Mouse (Mus musculus) MEL (cell line): ENCODE measurements around the gene Cd5. TPM values are rescaled to one million over a fixed set of nuclear protein-coding genes. Genes with fewer than 3 reads are reported as not detected.

ENCODE experiments used
- DNase-seq: peaks from one replicate; pipeline ENCODE4 v3.0.0; 2011; ENCODE audit warnings: low read depth, low spot score
- H3K27ac ChIP-seq: 2 replicates; pipeline ENCODE4 v1.5.1; 2012; ENCODE audit warnings: low read depth, mild to moderate bottlenecking, control low read depth, low read length, moderate library complexity; ENCODE audit not compliant: control insufficient read depth
- H3K27me3 ChIP-seq, 2 experiments: fragments of 150-350 bp in 1 of 2; sonication (generic) in 1 of 2; 2 replicates each; pipeline ENCODE4 v1.6.1; 2012; ENCODE audit warnings: low read length in 2 of 2, mild to moderate bottlenecking in 2 of 2, improper control_type of control experiment in 1 of 2, moderate library complexity in 1 of 2; ENCODE audit not compliant: insufficient read depth in 2 of 2, control insufficient read depth in 1 of 2
- H3K36me3 ChIP-seq, 2 experiments: 2 replicates each; pipeline ENCODE4 v1.6.1; 2012 to 2014; ENCODE audit warnings: low read length in 2 of 2, improper control_type of control experiment in 1 of 2, inconsistent platforms in 1 of 2, mild to moderate bottlenecking in 1 of 2; ENCODE audit not compliant: insufficient read depth in 2 of 2, control insufficient read depth in 1 of 2
- H3K4me1 ChIP-seq, 2 experiments: fragments of 150-350 bp in 1 of 2; sonication (generic) in 1 of 2; 2 replicates each; pipeline ENCODE4 v1.6.1; 2012; ENCODE audit warnings: low read length in 2 of 2, improper control_type of control experiment in 1 of 2, mild to moderate bottlenecking in 1 of 2; ENCODE audit not compliant: insufficient read depth in 2 of 2, control insufficient read depth in 1 of 2
- H3K4me3 ChIP-seq, 2 experiments: fragments of 150-350 bp in 1 of 2; sonication (generic) in 1 of 2; 2 replicates each; pipeline ENCODE4 v1.5.1; 2012; ENCODE audit warnings: low read depth in 2 of 2, low read length in 2 of 2, mild to moderate bottlenecking in 2 of 2, moderate library complexity in 2 of 2, control low read depth in 1 of 2, improper control_type of control experiment in 1 of 2; ENCODE audit not compliant: control insufficient read depth in 1 of 2, insufficient read depth in 1 of 2
- H3K79me2 ChIP-seq: 2 replicates; pipeline ENCODE4 v1.6.1; 2012; ENCODE audit warnings: mild to moderate bottlenecking, low read length, moderate library complexity; ENCODE audit not compliant: control insufficient read depth, poor library complexity, insufficient read depth
- H3K9ac ChIP-seq: 2 replicates; pipeline ENCODE4 v1.6.1; 2012; ENCODE audit warnings: low read depth, mild to moderate bottlenecking, control low read depth, low read length, moderate library complexity; ENCODE audit not compliant: control insufficient read depth, poor library complexity, severe bottlenecking
- H3K9me3 ChIP-seq: fragments of 150-350 bp; sonication (generic); replicated peaks from 2 replicates; pipeline ENCODE4 v1.6.1; 2012; ENCODE audit warnings: mild to moderate bottlenecking, low read length, improper control_type of control experiment, moderate library complexity; ENCODE audit not compliant: insufficient read depth
- BHLHE40 ChIP-seq: IDR thresholded peaks from 2 replicates; pipeline ENCODE4 v1.6.1; 2012; ENCODE audit warnings: low read depth, mild to moderate bottlenecking, inconsistent platforms, low read length, improper control_type of control experiment, borderline replicate concordance
- CHD2 ChIP-seq: IDR thresholded peaks from 2 replicates; pipeline ENCODE4 v1.6.1; 2011; ENCODE audit warnings: low read length, improper control_type of control experiment
- E2F4 ChIP-seq: IDR thresholded peaks from 2 replicates; pipeline ENCODE4 v1.6.1; 2011; ENCODE audit warnings: low read depth, low read length, improper control_type of control experiment, borderline replicate concordance
- EP300 ChIP-seq, 2 experiments: IDR thresholded peaks; 2 replicates each; pipeline ENCODE4 v1.6.1; 2011; ENCODE audit warnings: improper control_type of control experiment in 2 of 2, low read length in 2 of 2, low read depth in 1 of 2, mild to moderate bottlenecking in 1 of 2
- GABPA ChIP-seq: IDR thresholded peaks from 2 replicates; pipeline ENCODE4 v1.6.1; 2012; ENCODE audit warnings: low read depth, mild to moderate bottlenecking, inconsistent platforms, low read length, improper control_type of control experiment, moderate library complexity
- GATA1 ChIP-seq: IDR thresholded peaks from 2 replicates; pipeline ENCODE4 v1.6.1; 2011; ENCODE audit warnings: low read depth, low read length, improper control_type of control experiment
- HCFC1 ChIP-seq: IDR thresholded peaks from 2 replicates; pipeline ENCODE4 v1.6.1; 2012; ENCODE audit warnings: low read depth, mild to moderate bottlenecking, inconsistent platforms, low read length, improper control_type of control experiment, moderate library complexity
- MAFK ChIP-seq: IDR thresholded peaks from 2 replicates; pipeline ENCODE4 v1.6.1; 2011; ENCODE audit warnings: low read depth, mild to moderate bottlenecking, low read length, improper control_type of control experiment, borderline replicate concordance
- MAX ChIP-seq: IDR thresholded peaks from 2 replicates; pipeline ENCODE4 v1.6.1; 2011; ENCODE audit warnings: low read length, improper control_type of control experiment
- MAZ ChIP-seq: IDR thresholded peaks from 2 replicates; pipeline ENCODE4 v1.6.1; 2012; ENCODE audit warnings: low read depth, mild to moderate bottlenecking, inconsistent platforms, low read length, improper control_type of control experiment
- MEF2A ChIP-seq: IDR thresholded peaks from 2 replicates; pipeline ENCODE4 v1.6.1; 2014; ENCODE audit warnings: low read depth, mild to moderate bottlenecking, inconsistent platforms, low read length, improper control_type of control experiment; ENCODE audit not compliant: poor library complexity, insufficient replicate concordance, severe bottlenecking; ENCODE audit errors: extremely low read depth
- MYB ChIP-seq: IDR thresholded peaks from 2 replicates; pipeline ENCODE4 v1.6.1; 2011; ENCODE audit warnings: mild to moderate bottlenecking, low read depth, low read length, improper control_type of control experiment
- MYC ChIP-seq: IDR thresholded peaks from 2 replicates; pipeline ENCODE4 v1.6.1; 2011; ENCODE audit warnings: low read depth, mild to moderate bottlenecking, low read length, improper control_type of control experiment, moderate library complexity
- NELFE ChIP-seq: IDR thresholded peaks from 2 replicates; pipeline ENCODE4 v1.6.1; 2011; ENCODE audit warnings: low read depth, low read length, improper control_type of control experiment
- NRF1 ChIP-seq: IDR thresholded peaks from 2 replicates; pipeline ENCODE4 v1.6.1; 2014; ENCODE audit warnings: low read depth, mild to moderate bottlenecking, inconsistent platforms, low read length, improper control_type of control experiment, moderate library complexity; ENCODE audit not compliant: poor library complexity, insufficient read depth, severe bottlenecking
- POLR2A ChIP-seq, 2 experiments: IDR thresholded peaks; 2 replicates each; pipeline ENCODE4 v1.6.1; 2011 to 2012; ENCODE audit warnings: low read length in 2 of 2, mild to moderate bottlenecking in 2 of 2, control low read depth in 1 of 2, improper control_type of control experiment in 1 of 2, low read depth in 1 of 2, moderate library complexity in 1 of 2; ENCODE audit not compliant: control insufficient read depth in 1 of 2, insufficient read depth in 1 of 2, poor library complexity in 1 of 2
- POLR2AphosphoS5 ChIP-seq: IDR thresholded peaks from 2 replicates; pipeline ENCODE4 v1.6.1; 2012; ENCODE audit warnings: low read depth, borderline replicate concordance, mild to moderate bottlenecking, inconsistent platforms, low read length, moderate library complexity, mixed read lengths
- RAD21 ChIP-seq: IDR thresholded peaks from 2 replicates; pipeline ENCODE4 v1.6.1; 2011; ENCODE audit warnings: mild to moderate bottlenecking, low read depth, low read length, improper control_type of control experiment
- RCOR1 ChIP-seq: IDR thresholded peaks from 2 replicates; pipeline ENCODE4 v1.6.1; 2012; ENCODE audit warnings: low read depth, mild to moderate bottlenecking, inconsistent platforms, low read length, improper control_type of control experiment
- SIN3A ChIP-seq: IDR thresholded peaks from 2 replicates; pipeline ENCODE4 v1.6.1; 2012; ENCODE audit warnings: low read length, improper control_type of control experiment, inconsistent platforms
- SMC3 ChIP-seq: IDR thresholded peaks from 2 replicates; pipeline ENCODE4 v1.6.1; 2011; ENCODE audit warnings: low read depth, low read length, improper control_type of control experiment
- TAL1 ChIP-seq: IDR thresholded peaks from 2 replicates; pipeline ENCODE4 v1.6.1; 2012; ENCODE audit warnings: mild to moderate bottlenecking, inconsistent platforms, low read length, moderate library complexity, mixed read lengths
- TBP ChIP-seq: IDR thresholded peaks from 2 replicates; pipeline ENCODE4 v1.8.0; 2011; ENCODE audit warnings: low read depth, low read length, improper control_type of control experiment
- UBTF ChIP-seq: IDR thresholded peaks from 2 replicates; pipeline ENCODE4 v1.6.1; 2012; ENCODE audit warnings: low read depth, mild to moderate bottlenecking, inconsistent platforms, low read length, improper control_type of control experiment, moderate library complexity, borderline replicate concordance; ENCODE audit not compliant: insufficient read depth
- USF2 ChIP-seq, 2 experiments: IDR thresholded peaks; 2 replicates each; pipeline ENCODE4 v1.6.1; 2011 to 2012; ENCODE audit warnings: improper control_type of control experiment in 2 of 2, low read length in 2 of 2, borderline replicate concordance in 1 of 2, inconsistent platforms in 1 of 2, low read depth in 1 of 2, mild to moderate bottlenecking in 1 of 2; ENCODE audit not compliant: insufficient read depth in 1 of 2
- ZMIZ1 ChIP-seq: IDR thresholded peaks from 2 replicates; pipeline ENCODE4 v1.6.1; 2012; ENCODE audit warnings: low read depth, mild to moderate bottlenecking, inconsistent platforms, low read length, improper control_type of control experiment, moderate library complexity
- ZNF384 ChIP-seq: IDR thresholded peaks from 2 replicates; pipeline ENCODE4 v1.6.1; 2012; ENCODE audit warnings: low read depth, mild to moderate bottlenecking, inconsistent platforms, low read length, improper control_type of control experiment
- polyA plus RNA-seq, 2 experiments: library from polyadenylated mRNA; stranded (reverse) in 1 of 2; unstranded in 1 of 2; fragments of >175 nt in 1 of 2; fragments of >200 nt in 1 of 2; gene quantifications; 2 replicates each; pipeline versions ENCODE4 v1.2.1 to v1.2.4; 2012; ENCODE audit warnings: low replicate concordance in 2 of 2, low read depth in 1 of 2; ENCODE audit not compliant: insufficient read length in 2 of 2, insufficient read depth in 1 of 2, missing spikeins in 1 of 2
- total RNA-seq: library from RNA; depleted of rRNA; stranded (reverse); fragments of 300-350 nt; gene quantifications from 2 replicates; pipeline ENCODE4 v1.2.3, GENCODE M21; 2012

Cd5 gene
- total and polyA plus RNA-seq, 3 experiments = not detected

DNA sequence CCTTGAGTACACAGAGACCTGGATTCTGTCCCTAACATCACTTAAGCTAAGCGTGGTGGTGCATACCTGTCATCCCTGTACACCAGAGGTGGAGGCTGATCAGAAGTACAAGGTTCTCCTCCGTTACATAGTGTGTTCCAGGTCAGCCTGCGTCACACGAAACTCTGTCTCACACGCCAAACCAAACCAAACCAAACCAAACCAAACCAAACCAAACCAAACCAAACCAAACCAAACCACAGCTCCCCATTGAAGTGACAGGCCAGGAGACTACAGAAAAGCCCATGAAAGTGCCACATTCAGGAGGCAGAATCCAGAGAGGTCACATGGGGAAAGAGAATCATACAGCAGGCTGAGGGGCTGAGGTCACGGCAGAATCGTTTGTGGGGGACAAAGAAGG lies 33.2 kb upstream of the Cd5 start:
- TF ChIP-seq UBTF = no peak
- no peak for TF ChIP-seq RAD21
- no peak for TF ChIP-seq MAX
- no peak for TF ChIP-seq CHD2
- TF ChIP-seq GABPA = no peak
- TF ChIP-seq SMC3 = no peak
- TF ChIP-seq GATA1 = no peak
- no peak for TF ChIP-seq ZMIZ1
- no peak for TF ChIP-seq E2F4
- no peak for TF ChIP-seq POLR2A (IDR thresholded peaks at IDR 0.05; ENCODE audit: control insufficient read depth in 1 of 2, insufficient read depth in 1 of 2, low read depth in 1 of 2, low read length in 2 of 2, poor library complexity in 1 of 2)
- TF ChIP-seq USF2 (IDR thresholded peaks at IDR 0.05; ENCODE audit: borderline replicate concordance in 1 of 2, insufficient read depth in 1 of 2, low read depth in 1 of 2, low read length in 2 of 2) = no peak
- no peak for TF ChIP-seq MYB
- TF ChIP-seq POLR2AphosphoS5 = no peak
- no peak for TF ChIP-seq SIN3A
- TF ChIP-seq NELFE = no peak
- TF ChIP-seq NRF1 = no peak
- Histone ChIP-seq H3K4me3 (no peak overlapping the region), H3K9ac (no peak overlapping the region), H3K79me2 (no peaks in the 10 kb centered on the region), H3K27ac (no peak overlapping the region), H3K9me3 (no peaks in the 10 kb centered on the region), H3K36me3 (no peaks in the 10 kb centered on the region), H3K4me1 (no peaks in the 10 kb centered on the region), H3K27me3 (peaks cover 0 to 12% of the 10 kb centered on the region in 2 experiments; a peak in 3 of 4 replicates)
- DNase-seq = no peak

DNA sequence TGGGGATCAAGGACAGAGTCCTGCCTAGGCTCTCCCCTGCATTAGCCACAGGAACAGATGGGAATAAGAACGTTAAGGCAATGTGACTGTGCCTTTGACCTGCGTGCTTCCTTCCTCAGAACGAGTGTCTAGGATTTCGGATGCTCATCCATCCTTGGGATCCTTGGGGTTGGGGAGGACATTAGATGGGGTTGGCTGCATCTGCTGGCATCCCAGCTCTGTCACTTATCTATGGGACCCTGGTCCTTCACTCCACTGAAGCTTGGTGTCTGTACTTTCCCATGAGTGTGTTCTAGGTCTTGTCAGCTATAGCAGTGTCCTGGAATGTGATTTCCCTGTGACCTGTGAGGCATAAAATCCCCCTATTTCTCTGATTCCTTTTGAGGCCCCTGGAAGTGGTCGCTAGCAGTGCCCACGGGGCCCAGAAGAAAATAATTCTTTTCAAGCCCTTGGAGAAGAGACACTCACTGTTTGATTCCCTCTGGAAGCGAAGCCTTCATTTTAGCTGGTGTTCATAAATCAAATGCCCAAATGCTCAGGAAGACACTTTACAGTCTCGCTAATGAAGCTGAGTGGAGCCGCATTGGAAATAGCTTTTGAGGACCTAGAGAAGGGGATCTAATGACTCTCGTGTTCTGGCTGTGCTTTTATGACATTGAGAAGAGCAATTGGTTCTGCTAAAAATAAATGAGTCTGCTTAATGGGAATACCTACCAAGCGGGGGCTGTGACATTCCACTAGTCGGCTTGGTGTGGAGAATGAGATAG lies 30.8 kb upstream of the Cd5 start:
- H3K79me2 ChIP-seq = no peaks in the 10 kb centered on the region
- H3K9me3 ChIP-seq = no peaks in the 10 kb centered on the region
- DNase-seq = no peak
- H3K4me3 ChIP-seq = no peak overlapping the region
- H3K9ac ChIP-seq = no peak overlapping the region
- H3K4me1 ChIP-seq = no peaks in the 10 kb centered on the region
- H3K27me3 ChIP-seq = peaks cover 0 to 12% of the 10 kb centered on the region in 2 experiments; a peak in 3 of 4 replicates
- no peak for TF ChIP-seq E2F4
- no peak for TF ChIP-seq MEF2A
- TF ChIP-seq MAZ = no peak
- TF ChIP-seq RCOR1 = no peak
- no peak for TF ChIP-seq UBTF
- no peak for TF ChIP-seq BHLHE40
- no peak for TF ChIP-seq NRF1
- no peak for TF ChIP-seq MAFK
- no peak for TF ChIP-seq TBP
- no peak for TF ChIP-seq MAX
- no peak for TF ChIP-seq ZNF384
- TF ChIP-seq TAL1 = no peak
- no peak for TF ChIP-seq GATA1
- TF ChIP-seq EP300 (IDR thresholded peaks at IDR 0.05; ENCODE audit: low read depth in 1 of 2, low read length in 2 of 2) = no peak
- TF ChIP-seq GABPA = no peak
- no peak for TF ChIP-seq POLR2AphosphoS5
- no peak for TF ChIP-seq SMC3
- no peak for TF ChIP-seq HCFC1
- no peak for TF ChIP-seq MYB
- TF ChIP-seq MYC = no peak
- no peak overlapping the region for H3K27ac ChIP-seq
- H3K36me3 ChIP-seq = no peaks in the 10 kb centered on the region
